Mouse (Mus musculus) left cerebral cortex, postnatal 4 days (tissue): Measurements from ENCODE around the gene Otof. TPM values are rescaled to one million over a fixed set of nuclear protein-coding genes. Genes with fewer than 3 reads are reported as not detected.
A peak's percentile ranks its signal among the peaks of the same experiment; 100 is the strongest.

ENCODE experiments used
- DNase-seq: peaks from one replicate; pipeline ENCODE4 v3.0.0-alpha.2; 2022
- intact Hi-C: fragments of 180-260 bp; cut with DNase I; formaldehyde crosslinking; loops from one replicate; pipeline ENCODE4 v1.15.1; 2025
- total RNA-seq, 2 experiments: library from RNA; stranded (reverse); gene quantifications; 2 replicates each; pipeline ENCODE4 v1.2.3; 2021

Otof gene
- total RNA-seq, 2 experiments from 2014 or later: 7.1 to 10.8 TPM

- intact Hi-C loops: no loop called here
- DNase-seq: no peak
Measured at GRCm38 (mm10) chr5:30343886-30344285, 117.8 kb downstream of the Otof start.

- intact Hi-C loops: no loop called here
- DNase-seq: peak; percentile 73
Measured at GRCm38 (mm10) chr5:30343107-30343506, 118.6 kb downstream of the Otof start.

DNA sequence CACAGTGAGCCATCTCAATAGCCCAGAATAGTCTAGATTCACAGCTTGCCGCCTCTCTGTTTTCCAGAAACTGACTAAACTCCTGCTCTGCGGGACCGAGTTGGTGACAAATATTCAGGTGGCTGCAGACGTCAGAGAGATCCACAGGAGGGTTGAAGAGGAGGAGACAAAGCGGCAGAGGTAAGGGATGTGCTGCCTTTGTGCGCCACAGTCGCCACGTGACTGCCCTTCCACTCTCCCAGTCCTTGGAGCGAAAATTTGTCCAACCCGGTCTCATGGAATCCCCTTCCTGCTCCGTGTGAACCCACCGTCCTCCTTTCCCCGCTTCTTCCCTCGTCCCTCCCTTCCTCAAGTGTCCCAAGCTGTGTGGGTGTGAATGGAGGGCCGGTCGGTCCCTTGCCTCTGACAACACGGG lies 119.1 kb downstream of the Otof start:
- no peak for DNase-seq
- intact Hi-C loops: no loop called here

DNA sequence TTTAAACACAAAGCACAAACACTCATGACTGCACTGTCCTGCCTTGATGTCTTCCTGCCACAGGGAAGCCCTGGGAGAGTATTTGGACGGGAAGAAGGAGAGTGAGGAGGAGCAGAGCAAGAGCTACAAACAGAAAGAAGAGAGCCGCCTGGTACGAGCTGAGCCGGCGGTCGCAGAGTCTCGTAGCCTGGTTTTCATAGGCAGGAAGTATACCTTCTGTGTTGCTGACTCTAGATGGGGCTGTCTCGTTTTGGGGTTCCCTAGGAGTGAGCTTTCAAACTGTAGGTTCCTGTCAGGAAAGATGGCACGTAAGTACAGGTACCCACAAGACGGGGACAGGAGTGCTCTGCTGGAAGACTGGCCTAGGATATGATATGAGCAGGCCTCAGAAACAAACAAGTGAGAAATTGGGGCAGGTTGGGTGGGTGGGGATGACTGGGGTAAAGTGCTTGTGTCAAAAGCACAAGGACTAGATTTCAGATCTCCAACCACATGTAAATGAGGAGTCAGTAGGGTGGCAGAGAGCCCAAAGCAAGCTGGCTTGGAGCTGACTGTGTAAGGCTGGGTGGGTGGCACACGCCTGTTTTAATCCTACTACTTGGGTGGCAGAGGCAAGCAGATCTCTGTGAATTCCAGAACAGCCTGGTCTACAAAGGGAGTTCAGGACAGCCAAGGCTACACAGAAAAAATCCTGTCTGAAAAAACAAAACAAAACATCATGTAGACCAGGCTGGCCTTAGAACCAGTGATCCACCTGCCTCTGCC lies 119.9 kb downstream of the Otof start:
- DNase-seq: no peak
- intact Hi-C loops: no loop called here

- intact Hi-C loops: no loop called here
- peak; percentile 31 for DNase-seq
Measured at GRCm38 (mm10) chr5:30340815-30341214, 120.9 kb downstream of the Otof start.

Other genes starting within 250 kb of the Otof start
- gene Selenoi, start 229.4 kb downstream of the Otof start, total RNA-seq: 10 to 100 TPM; 67.2 to 78.6 TPM
- 10 to 100 TPM; 12.6 to 14.6 TPM for gene Drc1, start 180.5 kb downstream of the Otof start, total RNA-seq
- gene 1700001C02Rik, start 4.1 kb upstream of the Otof start, total RNA-seq: not detected
- not detected for gene Cib4, start 83.9 kb upstream of the Otof start, total RNA-seq
- gene Kcnk3, start 126.2 kb upstream of the Otof start, total RNA-seq: 10 to 100 TPM; 14.1 to 15.1 TPM
- 10 to 100 TPM; 23.3 to 27.9 TPM for gene Slc35f6, start 186.0 kb upstream of the Otof start, total RNA-seq
- gene Cenpa, start 204.8 kb upstream of the Otof start, total RNA-seq: 10 to 100 TPM; 13.8 to 14.0 TPM
- 100 to 1,000 TPM; 797 to 798 TPM for gene Dpysl5, start 249.6 kb upstream of the Otof start, total RNA-seq